In the genomic region with DNA sequence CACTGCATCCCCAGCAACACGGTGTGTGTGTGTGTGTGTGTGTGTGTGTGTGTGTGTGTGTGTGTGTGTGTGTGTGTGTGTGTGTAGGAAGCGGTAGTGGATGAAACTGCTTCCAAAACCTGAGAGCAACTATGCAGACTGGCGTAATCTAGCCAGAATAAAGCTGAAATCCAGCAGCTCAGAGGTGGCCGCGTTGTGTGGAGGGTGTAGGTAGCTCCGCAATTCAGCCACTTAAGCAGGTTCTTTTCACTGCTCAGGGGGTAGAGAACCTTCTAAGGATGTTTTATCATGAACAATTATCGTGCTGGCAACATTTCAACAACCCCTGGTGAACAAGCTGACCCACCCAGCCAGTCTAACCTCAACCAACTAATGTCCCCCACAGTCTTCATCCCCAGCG, we compare ENCODE assay signal across 10 mouse cellular contexts. TPM values are rescaled to one million over a fixed set of nuclear protein-coding genes. Genes with fewer than 3 reads are reported as not detected.
DNase-seq lines count a peak whose midpoint lies in the region; ATAC-seq and TF ChIP-seq lines count a peak whose summit lies in the region.
"Had no signal": no experiment of that assay in that cellular context is flagged by ENCODE, and none has a peak within 500 bp of the region (broad histone marks: within the 10 kb centered on the region; RNA-seq: fewer than 3 reads in every experiment).

No protein-coding gene starts in this region.

- H3K9ac ChIP-seq in lung, embryonic 16.5 days (ENCODE audit: low read length), result no peak overlapping the region
- H3K9ac ChIP-seq in forebrain, embryonic 15.5 days (replicated peaks), result no peak overlapping the region
- H3K9ac ChIP-seq in hindbrain, postnatal 0 days (replicated peaks; ENCODE audit: low read length), result peak overlapping the region; percentile 69
- peak overlapping the region; percentile 67 for H3K9ac ChIP-seq in neural tube, embryonic 15.5 days (replicated peaks)
- no peak overlapping the region for H3K9ac ChIP-seq in heart, embryonic 12.5 days

- H3K27me3 ChIP-seq in lung, embryonic 16.5 days (ENCODE audit: control insufficient read depth, insufficient read depth, low read depth, low read length), result peaks cover 7% of the 10 kb centered on the region; the same call in 1 of the 2 replicates
- H3K27me3 ChIP-seq in forebrain, embryonic 15.5 days, result no peaks in the 10 kb centered on the region
- H3K27me3 ChIP-seq in hindbrain, postnatal 0 days (ENCODE audit: insufficient read depth, low read length), result no peaks in the 10 kb centered on the region
- H3K27me3 ChIP-seq in neural tube, embryonic 15.5 days (replicated peaks), result no peaks in the 10 kb centered on the region; the same call in 1 of the 2 replicates
- H3K27me3 ChIP-seq in heart, embryonic 12.5 days (replicated peaks), result peaks cover 9% of the 10 kb centered on the region

- H3K4me2 ChIP-seq in lung, embryonic 16.5 days (ENCODE audit: low read depth, low read length), result no peak overlapping the region
- peak overlapping the region; percentile 96 for H3K4me2 ChIP-seq in forebrain, embryonic 15.5 days (replicated peaks)
- H3K4me2 ChIP-seq in hindbrain, postnatal 0 days (ENCODE audit: low read depth, low read length), result peak overlapping the region; percentile 76
- H3K4me2 ChIP-seq in neural tube, embryonic 15.5 days, result peak overlapping the region; percentile 74
- H3K4me2 ChIP-seq in heart, embryonic 12.5 days, result no peak overlapping the region

- 63% methylated on average over 8 of the region's 8 CpGs for WGBS in lung, embryonic 16.5 days
- 57% methylated on average over 8 of the region's 8 CpGs for WGBS in forebrain, embryonic 15.5 days
- WGBS in hindbrain, postnatal 0 days, result 51% methylated on average over 8 of the region's 8 CpGs
- 59% methylated on average over 8 of the region's 8 CpGs for WGBS in neural tube, embryonic 15.5 days
- WGBS in heart, embryonic 12.5 days, result 54% methylated on average over 8 of the region's 8 CpGs

- H3K9me3 ChIP-seq in lung, embryonic 16.5 days (ENCODE audit: control insufficient read depth, low read length), result no peaks in the 10 kb centered on the region
- H3K9me3 ChIP-seq in forebrain, embryonic 15.5 days, result no peaks in the 10 kb centered on the region
- no peaks in the 10 kb centered on the region for H3K9me3 ChIP-seq in hindbrain, postnatal 0 days (ENCODE audit: low read length)
- H3K9me3 ChIP-seq in neural tube, embryonic 15.5 days (replicated peaks), result no peaks in the 10 kb centered on the region
- H3K9me3 ChIP-seq in heart, embryonic 12.5 days (replicated peaks), result no peaks in the 10 kb centered on the region

- peaks cover 6% of the 10 kb centered on the region; the same call in 1 of the 2 replicates for H3K4me1 ChIP-seq in lung, embryonic 16.5 days (replicated peaks; ENCODE audit: control insufficient read depth, insufficient read depth, low read length)
- H3K4me1 ChIP-seq in forebrain, embryonic 15.5 days, result peaks cover 4% of the 10 kb centered on the region; the same call in 1 of the 2 replicates
- no peaks in the 10 kb centered on the region for H3K4me1 ChIP-seq in hindbrain, postnatal 0 days (ENCODE audit: insufficient read depth, low read length)
- peaks cover 4% of the 10 kb centered on the region for H3K4me1 ChIP-seq in neural tube, embryonic 15.5 days
- H3K4me1 ChIP-seq in heart, embryonic 12.5 days (replicated peaks), result peaks cover 7% of the 10 kb centered on the region

- no peak overlapping the region for H3K4me3 ChIP-seq in lung, embryonic 16.5 days (ENCODE audit: low read length)
- peak overlapping the region; percentile 62 for H3K4me3 ChIP-seq in forebrain, embryonic 15.5 days
- peak overlapping the region; percentile 68 for H3K4me3 ChIP-seq in hindbrain, postnatal 0 days (ENCODE audit: low read length)
- peak overlapping the region; percentile 56 for H3K4me3 ChIP-seq in neural tube, embryonic 15.5 days (replicated peaks)
- H3K4me3 ChIP-seq in heart, embryonic 12.5 days, result no peak overlapping the region

- H3K36me3 ChIP-seq in lung, embryonic 16.5 days (ENCODE audit: control insufficient read depth, insufficient read depth, low read length), result no peaks in the 10 kb centered on the region
- H3K36me3 ChIP-seq in forebrain, embryonic 15.5 days, result no peaks in the 10 kb centered on the region
- H3K36me3 ChIP-seq in hindbrain, postnatal 0 days (ENCODE audit: insufficient read depth, low read length), result no peaks in the 10 kb centered on the region
- no peaks in the 10 kb centered on the region for H3K36me3 ChIP-seq in neural tube, embryonic 15.5 days
- H3K36me3 ChIP-seq in heart, embryonic 12.5 days, result no peaks in the 10 kb centered on the region

- no peak for DNase-seq in lung, postnatal 4 days
- peak; percentile 9 for DNase-seq in hindbrain, postnatal 0 days (ENCODE audit: low spot score)
- no peak for DNase-seq in adipocyte (ENCODE audit: low spot score)

- H3K27ac ChIP-seq in lung, embryonic 16.5 days (ENCODE audit: low read length), result no peak overlapping the region
- H3K27ac ChIP-seq in forebrain, embryonic 15.5 days (replicated peaks), result no peak overlapping the region
- peak overlapping the region; percentile 62; the same call in 1 of the 2 replicates for H3K27ac ChIP-seq in hindbrain, postnatal 0 days
- peak overlapping the region; percentile 81 for H3K27ac ChIP-seq in neural tube, embryonic 15.5 days (replicated peaks)
- no peak overlapping the region for H3K27ac ChIP-seq in heart, embryonic 12.5 days (ENCODE audit: poor library complexity, severe bottlenecking)

- 0 out of 2 replicates have a peak, but pooled peaks have one; percentile 12 for ATAC-seq in lung, embryonic 16.5 days (ENCODE audit: low read depth)
- peak; percentile 32; the same call in 1 of the 2 replicates for ATAC-seq in forebrain, embryonic 15.5 days (replicated peaks)
- ATAC-seq in hindbrain, postnatal 0 days, result peak; percentile 57
- ATAC-seq in neural tube, embryonic 15.5 days (ENCODE audit: low FRiP score), result peak; percentile 73
- no peak for ATAC-seq in heart, embryonic 12.5 days (ENCODE audit: insufficient number of reproducible peaks, low FRiP score)

- no peak for TF ChIP-seq CTCF in hindbrain, postnatal 0 days (IDR thresholded peaks at IDR 0.05; ENCODE audit: low read depth)

RNA-seq across cellular contexts. Expression of a gene that starts 1.2 kb away (rescaled TPM):
- polyA plus RNA-seq in lung, embryonic 16.5 days (2015; fragmentation: Nextera tagmentation; extraction: Ambion mirVana), result 0.10 TPM in 1 of 2 replicates, not detected in the other
- 6.1 and 6.4 TPM in 2 replicates for polyA plus RNA-seq in forebrain, embryonic 15.5 days (2015; fragmentation: Nextera tagmentation; extraction: Ambion mirVana)
- total RNA-seq in hindbrain, postnatal 0 days (2014; rRNA removed), result 25.5 and 30.9 TPM in 2 replicates
- 25.4 and 26.4 TPM in 2 replicates for polyA plus RNA-seq in hindbrain, postnatal 0 days (2015; fragmentation: Nextera tagmentation; extraction: Ambion mirVana)
- polyA plus RNA-seq in neural tube, embryonic 15.5 days (2015; fragmentation: Nextera tagmentation; extraction: Ambion mirVana), result 25.9 and 29.4 TPM in 2 replicates
- 0.21 TPM in 1 of 2 replicates, not detected in the other for polyA plus RNA-seq in heart, embryonic 12.5 days (2016; fragmentation: Nextera tagmentation; extraction: Ambion mirVana)
- polyA plus RNA-seq: embryonic facial prominence, embryonic 11.5 days; limb, embryonic 11.5 days; lung, adult 2 months had no signal

Comparison
In these comparisons a context has a peak if more than half of its experiments do, and no peak if none do; other contexts are left out.
1. H3K27ac ChIP-seq: peak in hindbrain, postnatal 0 days (single experiment) and neural tube, embryonic 15.5 days (single experiment); none in lung, embryonic 16.5 days (single experiment), forebrain, embryonic 15.5 days (single experiment) and heart, embryonic 12.5 days (single experiment).
2. H3K4me2 ChIP-seq: peak in forebrain, embryonic 15.5 days (single experiment), hindbrain, postnatal 0 days (single experiment) and neural tube, embryonic 15.5 days (single experiment); none in lung, embryonic 16.5 days (single experiment) and heart, embryonic 12.5 days (single experiment).
3. H3K4me3 ChIP-seq: peak in forebrain, embryonic 15.5 days (single experiment), hindbrain, postnatal 0 days (single experiment) and neural tube, embryonic 15.5 days (single experiment); none in lung, embryonic 16.5 days (single experiment) and heart, embryonic 12.5 days (single experiment).
4. H3K9ac ChIP-seq: peak in hindbrain, postnatal 0 days (single experiment) and neural tube, embryonic 15.5 days (single experiment); none in lung, embryonic 16.5 days (single experiment), forebrain, embryonic 15.5 days (single experiment) and heart, embryonic 12.5 days (single experiment).